Mouse (Mus musculus): ENCODE measurements around the gene Rps27.
"Not testable (repeated sequence)": the region's sequence is repeated elsewhere in the genome, so short reads cannot be mapped to it uniquely, and the experiment has no call there.

Gene Rps27

GRCm38 (mm10) chr3:90213377-90213866, at the start of gene Rps27, which contains the start of gene Rab13:
Rps27 (minus strand) TSS chr3:90213651.
Rab13 (plus strand) TSS chr3:90213695.
- DNase-seq (ENCODE audit: low read depth, low spot score), result peak; percentile 97

GRCm38 (mm10) chr3:90258521-90258920, 45.1 kb upstream of the Rps27 start:
- DNase-seq (ENCODE audit: low read depth, low spot score), result no peak

- DNase-seq (ENCODE audit: low read depth, low spot score), result no peak
Measured at GRCm38 (mm10) chr3:90256731-90257530, 43.5 kb upstream of the Rps27 start.

GRCm38 (mm10) chr3:90255784-90256353, 42.4 kb upstream of the Rps27 start:
- DNase-seq (ENCODE audit: low read depth, low spot score), result no peak

GRCm38 (mm10) chr3:90255194-90255565, 41.7 kb upstream of the Rps27 start:
- DNase-seq (ENCODE audit: low read depth, low spot score), result no peak

- no peak for DNase-seq (ENCODE audit: low read depth, low spot score)
Measured at GRCm38 (mm10) chr3:90254419-90255193, 41.2 kb upstream of the Rps27 start.

GRCm38 (mm10) chr3:90253653-90254418, 40.4 kb upstream of the Rps27 start, which contains the start of gene Crtc2:
Crtc2 (plus strand) TSS chr3:90254163.
- peak; percentile 98 for DNase-seq (ENCODE audit: low read depth, low spot score)

GRCm38 (mm10) chr3:90253174-90253573, 39.7 kb upstream of the Rps27 start:
- not testable (repeated sequence) for DNase-seq (ENCODE audit: low read depth, low spot score)

- DNase-seq (ENCODE audit: low read depth, low spot score), result not testable (repeated sequence)
Measured at GRCm38 (mm10) chr3:90252659-90253058, 39.2 kb upstream of the Rps27 start.

GRCm38 (mm10) chr3:90251731-90252226, 38.3 kb upstream of the Rps27 start:
- not testable (repeated sequence) for DNase-seq (ENCODE audit: low read depth, low spot score)

GRCm38 (mm10) chr3:90250791-90251190, 37.3 kb upstream of the Rps27 start:
- DNase-seq (ENCODE audit: low read depth, low spot score), result no peak

GRCm38 (mm10) chr3:90248746-90249100, 35.3 kb upstream of the Rps27 start:
- no peak for DNase-seq (ENCODE audit: low read depth, low spot score)

- peak; percentile 91 for DNase-seq (ENCODE audit: low read depth, low spot score)
Measured at GRCm38 (mm10) chr3:90247960-90248745, 34.7 kb upstream of the Rps27 start, which contains the start of gene Slc39a1. Slc39a1 (plus strand) TSS chr3:90248172.

GRCm38 (mm10) chr3:90247630-90247959, 34.1 kb upstream of the Rps27 start:
- no peak for DNase-seq (ENCODE audit: low read depth, low spot score)

GRCm38 (mm10) chr3:90245406-90245805, 32.0 kb upstream of the Rps27 start:
- DNase-seq (ENCODE audit: low read depth, low spot score), result no peak

- DNase-seq (ENCODE audit: low read depth, low spot score), result no peak
Measured at GRCm38 (mm10) chr3:90242984-90243775, 29.7 kb upstream of the Rps27 start, which contains the start of gene Creb3l4. Creb3l4 (minus strand) TSS chr3:90243512.

GRCm38 (mm10) chr3:90241669-90242358, 28.4 kb upstream of the Rps27 start:
- no peak for DNase-seq (ENCODE audit: low read depth, low spot score)

- no peak for DNase-seq (ENCODE audit: low read depth, low spot score)
Measured at GRCm38 (mm10) chr3:90241251-90241650, 27.8 kb upstream of the Rps27 start.

All from telencephalon, adult 2 months (tissue).